Mouse (Mus musculus): ENCODE measurements around the gene Bcar1.
A peak's percentile ranks its signal among the peaks of the same experiment; 100 is the strongest.

Bcar1 gene

GRCm38 (mm10) chr8:111682521-111682920 is 61.1 kb downstream of the Bcar1 start:
- no peak for DNase-seq (ENCODE audit: low read depth, low spot score)

- no peak for DNase-seq (ENCODE audit: low read depth, low spot score)
These were observed 62.5 kb downstream of the Bcar1 start for GRCm38 (mm10) chr8:111681153-111681552.

GRCm38 (mm10) chr8:111680423-111681028 is 63.1 kb downstream of the Bcar1 start:
- DNase-seq (ENCODE audit: low read depth, low spot score): peak; percentile 40

GRCm38 (mm10) chr8:111678848-111679247 is 64.8 kb downstream of the Bcar1 start:
- no peak for DNase-seq (ENCODE audit: low read depth, low spot score)

- DNase-seq (ENCODE audit: low read depth, low spot score): peak; percentile 81
These were observed 65.5 kb downstream of the Bcar1 start for GRCm38 (mm10) chr8:111678111-111678510.

GRCm38 (mm10) chr8:111676237-111676636 is 67.4 kb downstream of the Bcar1 start:
- DNase-seq (ENCODE audit: low read depth, low spot score): no peak

GRCm38 (mm10) chr8:111666751-111667150 is 76.9 kb downstream of the Bcar1 start:
- no peak for DNase-seq (ENCODE audit: low read depth, low spot score)

- peak; percentile 75 for DNase-seq (ENCODE audit: low read depth, low spot score)
These were observed 81.1 kb downstream of the Bcar1 start for GRCm38 (mm10) chr8:111662473-111662872.
